Mouse (Mus musculus): Measurements from ENCODE around the gene S100a6. TPM values are rescaled to one million over a fixed set of nuclear protein-coding genes. Genes with fewer than 3 reads are reported as not detected.

The S100a6 gene
- polyA plus RNA-seq, 1 experiment from 2014 or later: 642 TPM

DNA sequence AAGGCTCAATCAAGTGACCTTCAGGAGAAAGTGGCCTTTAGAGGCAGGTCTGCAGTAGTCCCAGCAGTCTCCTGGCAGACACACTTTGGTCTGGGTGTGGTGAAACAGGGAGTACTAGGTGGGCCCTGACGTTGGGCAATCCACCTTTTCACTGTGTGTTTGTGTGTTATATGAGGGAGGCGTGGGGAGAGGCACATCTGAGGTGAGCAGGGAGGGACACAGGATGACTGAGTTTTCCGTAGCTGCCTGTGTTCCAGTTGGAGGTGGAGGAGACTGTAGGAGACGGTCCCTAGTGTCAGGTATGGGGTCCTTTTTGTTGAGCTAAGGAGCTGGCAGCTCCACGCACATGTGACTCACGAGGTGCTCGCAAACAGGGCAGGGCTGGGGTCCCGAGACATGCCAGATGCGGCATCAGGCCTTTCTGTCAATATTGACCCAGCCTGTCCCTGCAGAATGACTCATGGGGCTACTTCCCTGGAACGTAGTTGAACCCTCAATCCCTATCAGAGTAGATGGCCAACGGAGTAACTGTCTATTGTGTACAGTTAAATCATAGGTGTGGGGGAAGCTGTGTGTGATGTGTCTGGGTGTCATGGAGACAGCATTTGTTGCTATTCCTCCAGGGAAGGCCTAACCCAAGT lies 2.0 kb downstream of the S100a6 start:
- H3K9ac ChIP-seq: no peak overlapping the region
- peak; percentile 51 for ATAC-seq (ENCODE audit: insufficient read depth, low FRiP score, low read depth)
- no peaks in the 10 kb centered on the region for H3K27me3 ChIP-seq (replicated peaks)
- no peaks in the 10 kb centered on the region for H3K36me3 ChIP-seq
- H3K4me2 ChIP-seq: peak overlapping the region; percentile 71
- H3K4me3 ChIP-seq (replicated peaks): peak overlapping the region; percentile 51
- peak overlapping the region; percentile 85 for H3K27ac ChIP-seq
- H3K4me1 ChIP-seq: peaks cover 21% of the 10 kb centered on the region
- WGBS: 56% methylated on average over 11 of the region's 11 CpGs
- H3K9me3 ChIP-seq: no peaks in the 10 kb centered on the region

- Histone ChIP-seq H3K4me3 (replicated peaks) (peak overlapping the region; percentile 51), H3K9me3 (no peaks in the 10 kb centered on the region), H3K27me3 (replicated peaks) (no peaks in the 10 kb centered on the region), H3K27ac (peak overlapping the region; percentile 85; the same call in 1 of the 2 replicates), H3K36me3 (no peaks in the 10 kb centered on the region), H3K9ac (no peak overlapping the region), H3K4me2 (peak overlapping the region; percentile 71), H3K4me1 (peaks cover 21% of the 10 kb centered on the region)
- WGBS: 9% methylated on average over 7 of the region's 7 CpGs
- ATAC-seq (ENCODE audit: insufficient read depth, low FRiP score, low read depth): peak; percentile 68
Measured at GRCm38 (mm10) chr3:90615415-90615814, 2.7 kb downstream of the S100a6 start.

DNA sequence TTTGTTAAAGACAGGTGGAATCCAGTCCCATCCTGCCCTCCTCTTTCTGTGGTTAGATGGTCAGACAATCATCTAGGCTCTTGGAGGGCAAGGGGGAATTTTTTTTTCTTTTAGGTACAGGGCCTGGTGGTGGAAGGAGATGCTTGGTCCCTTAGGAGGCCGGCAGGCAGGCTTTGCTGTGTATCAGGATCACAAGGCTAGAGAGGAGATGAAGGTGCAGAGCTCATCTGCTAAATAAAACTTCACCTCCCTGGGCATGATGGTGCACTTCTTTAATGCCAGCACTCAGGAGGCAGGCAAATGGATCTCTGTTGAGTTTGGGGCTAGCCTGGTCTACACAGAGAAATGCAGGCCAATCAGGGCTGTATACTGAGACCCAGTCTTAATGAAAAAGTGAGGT lies 3.2 kb downstream of the S100a6 start:
- WGBS: 61% methylated on average over 1 of the region's 1 CpGs
- Histone ChIP-seq H3K36me3 (no peaks in the 10 kb centered on the region), H3K9me3 (no peaks in the 10 kb centered on the region), H3K4me2 (peak overlapping the region; percentile 71; the same call in 1 of the 2 replicates), H3K27me3 (replicated peaks) (no peaks in the 10 kb centered on the region), H3K4me3 (replicated peaks) (peak overlapping the region; percentile 51; the same call in 1 of the 2 replicates), H3K9ac (no peak overlapping the region), H3K4me1 (peaks cover 21% of the 10 kb centered on the region), H3K27ac (0 out of 2 replicates have a peak overlapping the region, but pooled peaks have one; percentile 35)
- no peak for ATAC-seq (ENCODE audit: insufficient read depth, low FRiP score, low read depth)

- H3K4me3 ChIP-seq (replicated peaks): no peak overlapping the region
- no peak overlapping the region for H3K4me2 ChIP-seq
- ATAC-seq (ENCODE audit: insufficient read depth, low FRiP score, low read depth): no peak
- H3K36me3 ChIP-seq: no peaks in the 10 kb centered on the region
- no peaks in the 10 kb centered on the region for H3K9me3 ChIP-seq
- WGBS: 3% methylated on average over 1 of the region's 1 CpGs
- no peak overlapping the region for H3K27ac ChIP-seq
- H3K27me3 ChIP-seq (replicated peaks): no peaks in the 10 kb centered on the region
- no peak overlapping the region for H3K9ac ChIP-seq
- H3K4me1 ChIP-seq: peaks cover 21% of the 10 kb centered on the region
Measured at GRCm38 (mm10) chr3:90617586-90617985, 4.9 kb downstream of the S100a6 start.

GRCm38 (mm10) chr3:90621552-90621951 lies 8.9 kb downstream of the S100a6 start:
- WGBS: 45% methylated on average over 7 of the region's 7 CpGs

GRCm38 (mm10) chr3:90623435-90624071 lies 10.9 kb downstream of the S100a6 start:
- no peak overlapping the region for H3K4me2 ChIP-seq
- peak; percentile 34; the same call in 1 of the 2 replicates for ATAC-seq (ENCODE audit: insufficient read depth, low FRiP score, low read depth)
- H3K36me3 ChIP-seq: no peaks in the 10 kb centered on the region
- H3K27ac ChIP-seq: peak overlapping the region; percentile 51
- H3K27me3 ChIP-seq (replicated peaks): no peaks in the 10 kb centered on the region
- no peaks in the 10 kb centered on the region for H3K9me3 ChIP-seq
- WGBS: 19% methylated on average over 2 of the region's 2 CpGs
- H3K4me3 ChIP-seq (replicated peaks): no peak overlapping the region
- H3K9ac ChIP-seq: no peak overlapping the region
- peaks cover 15% of the 10 kb centered on the region for H3K4me1 ChIP-seq

More at GRCm38 (mm10) chr3:90621552-90621951, 8.9 kb downstream of the S100a6 start:
- Histone ChIP-seq H3K9ac (no peak overlapping the region), H3K4me2 (no peak overlapping the region), H3K4me3 (replicated peaks) (no peak overlapping the region), H3K27me3 (replicated peaks) (no peaks in the 10 kb centered on the region), H3K27ac (no peak overlapping the region), H3K9me3 (no peaks in the 10 kb centered on the region), H3K4me1 (peaks cover 15% of the 10 kb centered on the region), H3K36me3 (no peaks in the 10 kb centered on the region)
- no peak for ATAC-seq (ENCODE audit: insufficient read depth, low FRiP score, low read depth)

DNA sequence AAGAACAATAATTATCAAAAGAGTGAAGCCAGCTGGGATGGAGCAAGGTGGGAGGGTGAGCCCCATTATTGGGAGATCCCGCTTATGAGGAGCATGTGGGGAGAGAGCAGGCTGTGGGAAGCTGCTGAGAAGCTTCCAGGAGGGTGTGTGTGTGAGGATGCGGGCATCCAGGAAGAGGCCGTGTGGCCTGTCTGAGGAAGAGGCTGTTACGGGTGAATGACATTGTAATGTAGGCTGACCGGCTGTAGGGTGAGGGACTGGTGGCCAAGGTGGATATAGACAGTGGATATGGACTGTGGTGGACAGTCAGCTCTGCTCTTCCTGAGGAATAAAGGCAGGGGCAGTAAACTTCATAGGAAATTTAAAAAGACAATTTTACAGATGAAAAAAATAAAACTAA lies 12.8 kb downstream of the S100a6 start:
- peak overlapping the region; percentile 90 for H3K27ac ChIP-seq
- H3K4me1 ChIP-seq: peaks cover 15% of the 10 kb centered on the region
- H3K4me3 ChIP-seq (replicated peaks): no peak overlapping the region
- H3K4me2 ChIP-seq: no peak overlapping the region
- WGBS: 76% methylated on average over 5 of the region's 5 CpGs
- H3K9ac ChIP-seq: no peak overlapping the region
- no peaks in the 10 kb centered on the region for H3K36me3 ChIP-seq
- no peak for ATAC-seq (ENCODE audit: insufficient read depth, low FRiP score, low read depth)
- H3K9me3 ChIP-seq: no peaks in the 10 kb centered on the region
- H3K27me3 ChIP-seq (replicated peaks): no peaks in the 10 kb centered on the region

DNA sequence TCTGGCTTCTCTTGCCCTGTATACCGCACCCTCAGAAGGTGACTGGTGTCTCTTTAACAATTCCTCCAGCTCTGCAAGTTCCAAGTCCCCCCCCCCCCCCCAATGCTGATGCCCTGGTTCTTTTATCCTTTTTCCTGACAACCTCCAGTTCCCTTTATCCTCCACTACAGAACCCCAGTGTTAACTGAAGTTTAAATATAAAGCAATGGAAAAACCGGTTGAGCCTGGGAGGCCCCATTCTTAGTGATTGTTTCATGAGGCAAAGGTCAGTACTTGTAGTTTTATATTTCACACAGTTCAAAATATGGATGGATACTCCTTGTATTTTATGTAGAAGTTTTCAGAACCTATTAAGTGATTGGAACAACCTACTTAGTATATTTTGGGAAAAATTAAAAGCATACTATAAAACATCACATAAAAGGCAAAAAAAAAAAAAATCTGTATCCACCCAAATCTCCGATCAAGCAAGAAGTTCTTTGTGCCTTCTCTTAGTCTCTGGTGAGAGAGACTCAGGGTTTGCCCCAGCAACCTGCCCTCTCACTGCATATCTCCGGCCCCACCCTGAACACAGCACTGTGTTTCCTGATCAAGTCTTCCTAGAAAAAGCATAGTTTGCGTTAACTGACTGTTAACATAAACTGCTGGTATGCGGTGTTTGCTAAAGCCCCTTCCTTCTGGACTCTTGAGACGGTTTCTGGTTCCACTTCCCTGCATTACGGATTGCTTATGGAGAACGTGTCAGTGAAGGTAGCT lies 13.8 kb downstream of the S100a6 start:
- H3K27me3 ChIP-seq (replicated peaks): no peaks in the 10 kb centered on the region
- WGBS: 41% methylated on average over 9 of the region's 9 CpGs
- H3K4me2 ChIP-seq: no peak overlapping the region
- no peak overlapping the region for H3K4me3 ChIP-seq (replicated peaks)
- H3K9ac ChIP-seq: no peak overlapping the region
- ATAC-seq (ENCODE audit: insufficient read depth, low FRiP score, low read depth): peak; percentile 59
- H3K4me1 ChIP-seq: peaks cover 15% of the 10 kb centered on the region
- H3K36me3 ChIP-seq: no peaks in the 10 kb centered on the region
- H3K27ac ChIP-seq: peak overlapping the region; percentile 90
- H3K9me3 ChIP-seq: no peaks in the 10 kb centered on the region

- peaks cover 15% of the 10 kb centered on the region for H3K4me1 ChIP-seq
- peak overlapping the region; percentile 87 for H3K27ac ChIP-seq
- ATAC-seq (ENCODE audit: insufficient read depth, low FRiP score, low read depth): no peak
- H3K27me3 ChIP-seq (replicated peaks): no peaks in the 10 kb centered on the region
- H3K9me3 ChIP-seq: no peaks in the 10 kb centered on the region
- no peak overlapping the region for H3K4me3 ChIP-seq (replicated peaks)
- no peak overlapping the region for H3K9ac ChIP-seq
- H3K36me3 ChIP-seq: no peaks in the 10 kb centered on the region
- no peak overlapping the region for H3K4me2 ChIP-seq
- WGBS: 86% methylated on average over 5 of the region's 5 CpGs
Measured at GRCm38 (mm10) chr3:90627366-90627765, 14.7 kb downstream of the S100a6 start.

DNA sequence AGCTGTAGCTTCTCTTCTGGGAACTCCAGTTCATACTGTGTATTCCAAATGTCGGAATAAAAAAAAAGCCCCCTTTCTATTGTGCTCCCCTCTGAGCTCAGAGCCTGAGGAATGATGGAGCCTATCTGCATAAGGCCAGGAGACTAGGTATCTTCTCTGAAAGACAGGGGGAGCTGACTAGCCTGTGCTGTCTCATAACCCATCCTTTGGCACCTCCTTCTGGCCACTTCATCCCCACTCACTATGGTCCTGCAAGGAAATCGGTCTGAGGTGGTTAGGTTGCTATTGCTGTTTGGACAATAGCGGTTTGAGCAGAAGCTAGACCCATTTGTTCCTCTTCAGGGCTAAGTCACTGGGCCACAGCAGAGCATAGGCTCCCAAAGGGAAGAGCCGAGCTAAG lies 15.1 kb downstream of the S100a6 start:
- Histone ChIP-seq H3K9me3 (no peaks in the 10 kb centered on the region), H3K27me3 (replicated peaks) (no peaks in the 10 kb centered on the region), H3K27ac (peak overlapping the region; percentile 87; the same call in 1 of the 2 replicates), H3K9ac (no peak overlapping the region), H3K4me3 (replicated peaks) (no peak overlapping the region), H3K36me3 (no peaks in the 10 kb centered on the region), H3K4me2 (no peak overlapping the region), H3K4me1 (peaks cover 15% of the 10 kb centered on the region)
- ATAC-seq (ENCODE audit: insufficient read depth, low FRiP score, low read depth): peak; percentile 41; the same call in 1 of the 2 replicates
- WGBS: 57% methylated on average over 4 of the region's 4 CpGs

DNA sequence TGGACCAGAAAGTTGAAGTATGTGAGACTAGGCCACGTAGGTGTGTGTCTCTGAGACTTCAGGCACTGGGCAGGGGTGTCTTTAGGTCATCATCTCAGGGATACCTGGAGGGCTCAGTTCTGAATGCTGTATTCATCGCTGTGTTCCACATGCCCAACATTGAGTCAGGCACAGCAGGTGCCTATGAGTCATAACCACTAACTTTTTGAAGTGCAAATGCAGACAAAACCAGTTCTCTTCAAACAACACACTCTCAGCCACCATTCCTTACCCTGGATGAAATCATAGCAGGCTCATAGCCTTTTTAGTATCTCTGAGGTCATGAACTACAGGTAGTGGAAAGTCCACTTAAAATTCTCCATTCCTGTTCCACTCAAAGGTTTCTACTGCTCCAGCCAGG lies 16.6 kb downstream of the S100a6 start:
- Histone ChIP-seq H3K4me1 (no peaks in the 10 kb centered on the region; the same call in 1 of the 2 replicates), H3K4me2 (no peak overlapping the region), H3K4me3 (replicated peaks) (no peak overlapping the region), H3K9me3 (no peaks in the 10 kb centered on the region), H3K27ac (no peak overlapping the region), H3K27me3 (replicated peaks) (no peaks in the 10 kb centered on the region), H3K9ac (no peak overlapping the region), H3K36me3 (no peaks in the 10 kb centered on the region)
- WGBS: 67% methylated on average over 2 of the region's 2 CpGs
- 0 out of 2 replicates have a peak, but pooled peaks have one; percentile 27 for ATAC-seq (ENCODE audit: insufficient read depth, low FRiP score, low read depth)

- ATAC-seq (ENCODE audit: insufficient read depth, low FRiP score, low read depth): no peak
- Histone ChIP-seq H3K27ac (no peak overlapping the region), H3K4me2 (no peak overlapping the region), H3K4me3 (replicated peaks) (no peak overlapping the region), H3K36me3 (no peaks in the 10 kb centered on the region), H3K9me3 (no peaks in the 10 kb centered on the region), H3K27me3 (replicated peaks) (no peaks in the 10 kb centered on the region), H3K9ac (no peak overlapping the region), H3K4me1 (no peaks in the 10 kb centered on the region)
- WGBS: 66% methylated on average over 2 of the region's 2 CpGs
Measured at GRCm38 (mm10) chr3:90631984-90632383, 19.3 kb downstream of the S100a6 start.
